Mouse (Mus musculus) limb, embryonic 13.5 days (tissue): Measurements from ENCODE around the gene Tjp2. TPM values are rescaled to one million over a fixed set of nuclear protein-coding genes. Genes with fewer than 3 reads are reported as not detected.

Experiments used
- polyA plus RNA-seq: library from polyadenylated mRNA; unstranded; fragments of >200 nt; fragmentation: Nextera tagmentation; extraction: Ambion mirVana; gene quantifications from 2 replicates; pipeline ENCODE4 v1.2.1, GENCODE M21; 2015

Tjp2 gene
- polyA plus RNA-seq, 1 experiment from 2014 or later = 17.3 TPM

Other genes starting within 250 kb of the Tjp2 start
- gene Fam189a2, start 194.0 kb downstream of the Tjp2 start, polyA plus RNA-seq = 0.25 and 0.36 TPM in 2 replicates
- 56.6 and 60.8 TPM in 2 replicates for gene Fxn, start 55.6 kb upstream of the Tjp2 start, polyA plus RNA-seq